Mouse (Mus musculus) layer of hippocampus, adult 9-11 months (tissue): ENCODE data around the gene Slc34a2.

Source experiments
- DNase-seq: peaks from one replicate; pipeline ENCODE4 v3.0.0; 2022

The Slc34a2 gene

DNA sequence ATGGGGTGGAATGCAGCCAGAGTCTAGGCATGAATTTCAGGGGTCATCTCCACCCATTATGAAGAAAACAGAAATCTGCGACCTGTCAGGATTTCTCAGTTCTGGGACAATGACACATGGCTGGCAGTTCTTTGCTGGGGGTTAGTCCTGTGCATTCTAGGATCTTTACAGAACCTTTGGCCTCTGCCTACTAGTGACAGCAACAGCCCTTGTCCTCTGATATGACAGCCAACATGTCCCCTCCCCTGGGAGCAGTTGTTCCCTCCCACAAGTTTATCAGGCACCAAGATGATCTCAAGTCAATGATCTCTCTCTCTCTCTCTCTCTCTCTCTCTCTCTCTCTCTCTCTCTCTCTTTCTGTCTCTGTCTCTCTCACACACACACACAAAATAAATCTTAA lies 6.5 kb upstream of the Slc34a2 start:
- no peak for DNase-seq

DNA sequence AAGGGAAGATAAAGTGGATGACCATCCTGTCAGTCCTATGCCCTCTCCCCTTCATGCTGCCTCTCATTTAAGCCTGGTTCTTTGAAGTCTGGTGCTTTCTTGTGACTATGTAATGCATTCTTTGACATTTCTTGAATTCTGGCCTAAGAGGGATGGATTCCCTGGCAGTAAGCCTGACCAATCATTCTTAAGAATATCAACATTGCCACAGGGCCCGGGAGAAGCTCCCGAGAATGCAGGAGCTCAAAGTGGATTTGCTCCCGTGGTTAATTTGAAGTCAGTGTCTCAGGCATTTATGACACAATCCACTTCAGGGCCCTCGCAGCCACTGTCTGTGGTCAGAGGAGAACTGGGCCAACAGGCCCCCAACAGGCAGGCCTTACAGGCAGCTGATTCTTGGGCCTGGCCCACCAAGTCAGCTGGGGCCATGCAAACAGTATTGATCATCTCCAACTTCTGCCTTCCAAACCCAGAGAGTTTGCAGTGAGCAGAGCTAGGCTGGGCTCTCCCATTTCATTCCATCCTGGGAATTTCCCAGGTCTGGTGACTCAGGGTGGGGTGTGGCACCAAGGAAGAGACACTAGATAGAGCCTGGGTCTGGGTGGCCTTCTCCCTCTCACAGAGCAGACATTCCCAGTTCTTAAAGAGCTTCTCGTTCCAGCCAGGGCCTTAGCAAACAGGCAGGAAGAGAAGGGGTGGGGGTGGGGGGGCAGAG lies 4.3 kb downstream of the Slc34a2 start:
- no peak for DNase-seq

DNA sequence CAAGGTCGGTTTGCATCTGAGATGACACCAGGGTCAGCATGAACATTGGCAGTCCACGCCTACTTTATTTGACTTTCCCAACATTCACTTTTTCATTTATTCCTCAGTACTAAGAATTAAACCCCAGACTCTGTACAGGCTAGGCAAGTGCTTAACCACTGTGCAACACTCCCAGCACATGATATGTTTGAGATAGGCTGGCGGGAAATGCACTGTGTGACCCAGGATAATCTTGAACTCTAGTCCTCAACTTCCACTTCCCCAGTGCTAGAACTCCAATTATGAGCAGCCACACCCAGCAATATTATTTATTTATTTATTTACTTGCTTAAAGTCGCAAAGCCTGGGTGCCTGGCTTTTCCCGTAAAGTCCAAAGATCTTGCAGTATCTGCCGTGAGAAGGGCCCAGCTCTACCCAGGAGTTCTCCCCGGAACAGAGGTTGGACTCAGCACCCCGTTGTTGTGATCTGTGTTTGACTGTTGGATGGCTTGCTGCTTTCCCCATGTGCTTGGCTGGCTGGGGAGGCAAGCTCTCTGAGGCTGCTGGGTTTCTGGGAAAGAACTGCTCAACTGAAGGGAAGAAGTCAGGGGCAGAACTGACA lies 5.0 kb downstream of the Slc34a2 start:
- DNase-seq = no peak

DNA sequence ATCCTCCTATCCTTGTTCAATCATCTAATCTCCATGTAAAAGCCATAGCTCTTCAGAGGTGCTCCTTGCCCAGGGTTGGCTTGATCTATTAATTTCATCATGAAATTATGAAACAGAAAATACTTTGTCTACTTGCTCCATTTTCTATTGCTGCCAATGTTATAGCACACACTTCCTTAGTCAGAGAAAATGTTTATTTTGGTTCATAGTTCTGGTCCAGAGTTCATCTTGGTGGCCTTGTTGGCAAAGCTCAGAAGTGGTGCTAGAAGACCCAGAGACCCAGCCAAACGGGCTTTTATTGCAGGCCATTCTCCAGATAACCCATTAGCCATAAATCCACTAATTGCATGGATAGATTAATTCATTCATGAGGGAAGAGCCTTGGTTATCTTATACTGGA lies 5.8 kb downstream of the Slc34a2 start:
- no peak for DNase-seq

DNA sequence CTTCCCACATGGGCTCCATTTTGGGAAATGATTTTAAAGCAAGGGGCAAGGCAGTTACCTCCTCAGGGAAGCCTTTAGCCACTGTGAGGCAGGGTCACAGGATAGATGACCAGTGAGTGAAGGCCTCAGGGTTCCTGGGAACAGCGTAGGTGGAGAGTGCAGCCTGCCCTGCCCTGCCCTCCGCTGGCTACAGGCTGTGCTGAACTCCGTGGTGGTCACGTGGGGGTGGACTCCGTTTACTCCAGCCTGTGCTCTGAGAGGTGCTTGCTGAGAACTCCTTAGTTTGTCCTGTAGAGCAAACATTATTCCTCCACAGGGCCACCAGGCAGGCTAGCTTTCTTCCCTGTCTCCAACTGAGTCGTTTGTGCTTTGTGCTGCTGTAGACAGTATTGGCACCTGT lies 10.1 kb downstream of the Slc34a2 start:
- no peak for DNase-seq

DNA sequence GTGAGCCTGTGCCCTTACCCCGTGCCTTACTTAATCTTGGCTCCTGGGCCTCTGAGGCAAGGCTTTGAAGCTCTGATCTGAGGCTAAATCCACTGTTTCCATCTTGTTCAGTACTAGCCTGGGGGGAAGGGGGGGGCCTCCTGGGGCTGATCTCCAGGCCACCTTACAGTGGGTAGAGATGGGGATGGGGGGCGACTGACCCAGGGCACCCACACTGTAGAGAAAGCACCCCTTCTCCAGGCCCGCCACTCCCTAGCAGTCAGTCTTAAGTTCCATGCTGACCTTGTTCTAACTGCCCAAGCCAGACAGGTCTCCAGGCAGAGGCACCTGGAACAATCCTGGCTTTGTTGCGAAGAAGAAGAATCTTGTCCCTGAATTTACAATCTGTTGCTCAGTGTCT lies 10.7 kb downstream of the Slc34a2 start:
- no peak for DNase-seq

DNA sequence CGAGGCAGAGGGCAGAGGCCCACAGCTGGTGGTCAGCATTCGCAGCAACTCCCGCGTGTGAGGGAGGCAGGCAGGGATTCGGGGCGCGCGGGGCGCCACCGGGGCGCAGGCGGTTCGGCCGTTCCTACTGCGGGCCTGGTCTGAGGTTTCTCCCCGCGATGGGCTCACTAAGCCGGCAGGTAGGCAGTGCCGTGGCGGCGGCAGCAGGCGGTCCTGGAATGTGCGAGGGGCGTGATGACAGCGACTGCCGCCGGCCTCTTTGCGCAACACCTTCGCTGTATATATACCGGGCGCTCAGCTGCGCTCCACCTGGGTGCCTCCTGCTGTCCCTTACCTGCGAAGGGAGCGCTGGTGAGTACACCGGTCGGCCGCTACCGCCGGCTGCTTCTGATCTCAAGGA lies 11.2 kb downstream of the Slc34a2 start:
- no peak for DNase-seq

DNA sequence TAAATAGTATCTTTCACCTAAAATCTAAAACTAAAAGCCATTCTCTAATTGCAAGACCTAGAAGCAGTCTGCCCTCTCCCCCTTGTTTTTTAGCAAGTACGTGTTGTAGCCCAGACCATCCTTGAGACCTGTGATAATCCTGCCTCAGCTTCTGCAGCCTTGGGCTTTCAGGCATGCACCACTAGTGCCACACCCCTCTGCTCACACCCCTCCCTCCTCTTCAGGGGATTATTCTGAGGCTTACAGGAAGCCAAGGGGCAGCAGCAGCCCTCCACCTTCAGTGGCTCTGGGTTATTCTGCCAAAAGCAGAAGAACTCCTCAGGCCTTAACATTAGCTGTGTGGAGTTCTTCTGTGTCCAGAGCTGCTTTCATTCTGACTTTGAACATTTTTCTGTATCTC lies 13.1 kb downstream of the Slc34a2 start:
- no peak for DNase-seq

DNA sequence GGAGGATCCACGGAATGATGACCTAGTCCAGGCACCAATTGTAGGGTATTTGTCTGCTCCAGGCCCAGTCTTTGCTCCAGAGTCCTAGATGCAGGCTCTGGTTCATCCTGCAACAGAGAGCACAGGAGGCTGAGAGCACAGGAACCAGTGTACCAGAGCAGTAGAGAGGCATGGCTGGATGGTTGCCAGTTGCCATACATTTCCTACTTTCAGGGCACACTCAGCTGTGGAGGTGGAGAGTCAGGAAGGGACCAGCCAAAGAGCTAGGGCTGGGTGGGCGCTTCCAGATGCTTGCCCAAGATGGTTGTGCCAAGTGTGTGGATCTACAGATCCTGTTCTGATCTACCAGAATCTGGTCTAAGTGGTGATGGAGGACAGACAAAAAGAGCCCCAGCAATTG lies 15.4 kb downstream of the Slc34a2 start:
- DNase-seq = no peak

DNA sequence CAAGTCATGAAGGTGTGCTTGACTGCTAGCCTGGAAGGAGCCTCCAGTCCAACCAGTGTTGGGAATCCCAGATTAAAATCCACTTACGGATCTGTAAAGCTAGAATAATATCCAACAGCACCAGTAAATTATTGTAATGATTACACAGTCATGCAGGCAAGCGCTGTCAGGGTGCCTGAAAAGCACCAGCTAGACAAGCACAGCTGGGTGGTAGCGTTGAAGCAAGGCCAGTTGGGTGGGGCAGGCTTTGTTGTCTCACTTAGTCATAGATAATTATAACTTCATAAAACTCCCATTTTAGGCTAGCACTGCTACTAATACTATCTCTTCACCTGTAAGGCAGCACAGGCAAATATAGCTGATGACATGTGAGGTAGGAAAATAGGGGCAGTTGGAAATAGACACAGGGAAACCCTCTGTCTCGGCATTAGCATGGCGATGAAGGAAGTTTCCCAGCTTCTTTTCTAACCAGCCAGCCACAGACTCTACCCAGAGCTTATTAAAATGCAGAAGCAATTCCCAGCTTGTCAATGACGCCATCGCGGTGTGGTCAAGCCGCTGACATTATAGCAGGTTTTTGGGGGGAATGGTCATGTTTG lies 23.8 kb downstream of the Slc34a2 start:
- DNase-seq = no peak

DNA sequence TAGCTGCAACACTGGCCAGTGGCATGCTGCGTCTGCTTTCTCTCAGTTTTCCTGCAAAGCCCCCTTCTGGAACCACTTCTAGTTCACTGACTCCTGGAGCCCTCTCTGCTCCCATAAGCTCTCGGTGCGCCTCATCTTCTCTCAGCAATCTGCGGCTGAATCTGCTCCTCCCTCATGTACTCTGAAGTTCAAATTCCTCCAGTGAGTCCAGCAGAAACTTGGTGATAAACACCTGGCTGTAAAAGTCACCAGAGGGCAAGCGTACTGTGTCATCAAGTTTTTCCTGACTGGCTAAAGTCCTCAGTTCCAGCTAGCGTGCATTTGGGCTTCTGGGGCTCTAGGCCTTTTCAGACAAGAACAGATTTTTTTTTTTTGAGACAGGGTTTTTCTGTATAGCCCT lies 36.7 kb downstream of the Slc34a2 start:
- no peak for DNase-seq

DNA sequence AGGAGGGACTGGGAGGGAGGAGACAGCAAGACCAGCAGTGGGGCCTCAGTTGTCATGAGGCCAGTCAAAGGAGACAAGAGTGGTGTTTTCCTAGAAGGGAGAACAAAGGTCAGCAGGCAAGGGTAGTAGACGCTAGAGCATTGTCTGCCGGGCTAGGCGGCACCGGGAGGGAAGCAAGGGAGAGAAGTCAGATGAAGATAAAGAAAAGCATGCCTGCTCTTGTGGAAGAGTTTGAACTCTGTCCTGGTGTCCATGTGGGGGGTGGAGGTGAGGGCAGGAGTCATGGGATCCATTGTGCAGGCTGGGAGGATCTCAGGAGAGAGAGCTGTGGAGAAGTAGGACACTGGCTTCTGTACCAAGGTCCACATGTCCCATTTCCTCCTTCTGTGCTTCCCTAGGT lies 40.6 kb downstream of the Slc34a2 start:
- no peak for DNase-seq

DNA sequence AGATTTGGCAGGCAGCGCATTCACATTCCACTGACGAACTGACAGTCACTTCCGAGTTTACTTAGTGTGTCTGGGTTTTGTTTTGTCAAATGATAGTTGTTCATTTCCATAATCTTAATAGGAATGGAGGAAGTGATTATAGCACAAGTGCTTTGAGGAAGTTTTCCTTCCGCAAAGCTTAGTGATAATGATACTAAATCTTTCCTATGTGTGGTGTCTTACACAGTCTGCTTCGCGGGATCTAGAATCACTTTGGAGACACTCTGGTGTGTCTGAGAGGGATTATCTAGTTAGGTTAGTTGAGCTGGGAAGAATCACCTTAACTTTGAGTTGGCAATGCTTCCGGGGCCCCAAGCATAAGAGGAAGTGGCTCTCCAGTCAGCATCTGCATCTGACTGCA lies 49.6 kb downstream of the Slc34a2 start:
- DNase-seq = no peak

DNA sequence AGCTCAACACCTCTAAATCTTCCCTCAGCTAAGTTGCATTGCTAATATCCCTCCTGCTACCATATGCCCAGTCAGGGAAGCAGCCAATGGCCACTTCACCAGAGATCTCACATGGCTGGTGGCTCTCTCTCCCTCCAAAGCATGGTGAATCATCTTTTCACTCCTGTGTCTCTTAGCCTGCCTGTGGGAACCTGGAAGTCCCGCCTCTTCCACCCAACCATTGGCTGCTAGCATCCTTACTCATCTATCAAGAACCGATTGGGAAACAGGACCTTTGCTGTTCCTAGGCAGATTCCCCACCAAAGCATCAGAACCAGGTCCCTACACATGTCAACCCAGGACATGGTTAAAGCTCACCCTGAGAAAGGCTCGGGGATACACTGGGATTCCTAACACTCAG lies 53.5 kb downstream of the Slc34a2 start:
- no peak for DNase-seq

DNA sequence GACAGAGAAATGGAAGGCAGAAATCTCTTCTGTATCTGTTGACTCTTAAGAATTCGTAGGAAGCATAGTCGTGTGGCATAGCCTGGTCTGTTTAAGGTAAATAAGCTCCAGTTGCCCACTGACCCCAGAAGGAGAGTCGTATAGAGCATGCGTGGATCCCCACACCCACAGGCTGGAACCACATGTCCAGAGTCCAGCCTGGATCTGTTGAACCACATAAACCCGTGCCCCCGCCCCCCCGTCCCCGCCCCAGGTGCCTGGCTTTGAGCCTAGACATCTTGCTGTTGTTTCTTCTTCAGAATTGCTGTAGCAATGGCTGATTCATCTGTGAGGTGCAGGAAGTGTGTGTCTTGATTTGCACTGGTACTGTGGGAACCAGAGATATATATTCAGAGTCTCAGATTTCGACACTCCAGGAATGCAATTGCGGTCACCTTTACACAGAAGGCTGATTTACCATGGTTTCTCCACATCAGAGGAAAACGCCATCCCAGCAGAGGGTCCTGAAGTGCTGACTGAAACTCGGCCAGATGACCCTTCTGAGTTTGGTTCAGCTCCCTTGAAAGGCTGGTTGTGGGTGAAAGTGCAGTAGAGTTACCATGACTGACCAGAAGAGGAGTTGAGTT lies 64.1 kb downstream of the Slc34a2 start:
- DNase-seq = no peak

DNA sequence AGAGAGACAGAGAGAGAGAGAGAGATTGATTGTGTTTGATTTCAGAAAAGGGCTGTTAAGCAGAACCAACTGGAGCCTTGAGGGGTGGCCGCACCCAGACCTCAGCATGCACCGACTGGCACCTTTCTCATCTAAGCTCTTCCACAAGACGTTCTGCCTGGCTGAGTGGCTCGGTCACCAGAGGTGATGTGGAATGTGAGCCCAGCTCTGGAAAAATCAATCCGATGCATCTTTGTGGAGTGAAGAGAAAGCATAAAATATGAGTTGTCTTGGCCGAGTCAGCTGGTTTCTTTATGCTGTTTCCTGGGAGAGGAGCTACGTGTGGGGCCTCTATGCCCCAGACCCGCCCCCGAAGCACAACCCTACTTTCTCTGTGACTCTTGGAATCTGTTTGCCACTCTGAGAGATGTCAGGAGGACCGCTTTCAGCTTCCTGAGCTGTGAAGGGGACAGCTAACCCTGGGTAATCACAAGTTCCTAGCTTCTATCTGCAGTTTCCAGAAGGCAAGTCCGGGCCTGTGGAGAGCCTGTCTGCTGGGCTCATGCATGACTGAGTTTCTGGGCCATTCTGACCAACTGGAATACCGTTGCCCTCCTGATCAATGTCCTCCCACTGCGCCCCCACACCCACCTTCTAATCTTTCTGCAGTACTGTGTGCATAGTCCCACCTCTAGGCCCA lies 66.4 kb downstream of the Slc34a2 start:
- DNase-seq = no peak

DNA sequence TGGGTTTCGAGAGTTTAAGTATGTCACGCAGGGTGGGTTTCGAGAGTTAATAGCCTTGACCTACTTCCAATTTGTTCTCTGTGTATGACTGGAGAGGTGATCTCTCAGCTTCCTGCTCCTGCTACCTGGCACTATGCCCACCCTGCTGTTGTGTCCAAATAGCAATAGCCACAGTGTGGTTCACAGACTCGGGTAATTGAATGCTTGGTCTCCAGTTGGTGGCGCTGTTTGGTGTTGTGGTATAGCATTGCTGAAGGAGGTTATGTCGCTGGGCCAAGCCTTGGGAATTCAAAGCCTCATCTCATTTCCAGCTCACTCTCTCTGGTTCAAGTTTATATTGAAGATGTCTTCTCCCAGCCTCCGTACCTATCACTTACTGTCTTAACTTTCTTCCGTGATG lies 67.8 kb downstream of the Slc34a2 start:
- peak; percentile 18 for DNase-seq

DNA sequence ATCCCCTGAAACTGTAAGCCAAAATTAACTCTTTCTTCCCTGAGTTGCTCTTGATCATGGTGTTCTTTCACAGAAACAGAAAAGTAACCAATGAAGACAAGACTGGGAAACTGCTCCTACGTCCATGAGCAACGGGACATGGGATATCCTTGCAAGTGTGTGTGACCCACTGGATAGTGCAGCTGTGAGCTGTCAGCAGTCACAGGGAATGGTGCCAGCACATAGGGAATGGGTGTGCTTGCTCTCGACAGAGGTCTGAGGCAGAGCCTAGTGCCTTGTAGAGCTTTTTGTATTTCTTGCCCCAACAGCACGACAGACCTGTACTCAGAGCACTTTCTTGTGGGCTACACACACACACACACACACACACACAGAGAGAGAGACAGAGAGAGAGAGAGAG lies 68.2 kb downstream of the Slc34a2 start:
- DNase-seq = no peak

DNA sequence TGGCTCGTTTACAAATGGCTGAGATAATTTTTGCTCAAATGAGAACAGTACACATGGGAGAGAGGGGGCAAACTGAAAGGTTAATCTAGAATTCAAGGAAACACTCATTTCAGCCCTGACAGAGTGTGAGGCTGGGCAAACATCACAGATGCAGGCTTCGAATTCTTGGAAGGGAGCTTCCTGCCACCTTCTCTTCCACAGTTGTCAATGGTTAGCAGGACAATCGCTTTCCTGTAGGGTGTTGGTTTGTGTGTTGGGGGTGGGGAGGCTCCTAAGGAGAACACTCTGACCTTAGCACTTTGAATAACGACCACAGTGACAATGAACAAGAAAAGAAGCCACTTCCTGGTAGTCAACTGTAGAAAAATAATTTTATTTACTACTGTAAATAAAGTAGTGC lies 68.8 kb downstream of the Slc34a2 start:
- no peak for DNase-seq

DNA sequence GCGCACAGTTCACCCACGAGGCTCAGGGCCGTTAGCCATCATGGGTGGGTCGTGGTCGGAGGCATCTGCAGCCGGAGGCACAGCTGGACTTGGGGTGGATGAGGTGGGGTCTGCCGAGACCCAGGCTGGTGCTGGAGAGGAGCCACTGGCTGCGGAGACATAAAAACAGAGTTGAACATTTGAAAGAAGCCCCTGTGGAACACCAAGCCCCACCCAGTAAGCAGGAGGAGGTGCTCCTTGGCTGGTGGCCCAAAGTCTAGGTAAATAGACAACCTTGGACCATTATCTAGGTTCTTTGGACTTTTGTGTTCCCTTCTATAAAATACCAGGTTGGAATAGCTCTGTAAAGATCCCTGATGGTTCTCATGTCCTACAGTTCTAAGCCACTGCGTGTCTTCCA lies 70.1 kb downstream of the Slc34a2 start:
- DNase-seq = no peak

DNA sequence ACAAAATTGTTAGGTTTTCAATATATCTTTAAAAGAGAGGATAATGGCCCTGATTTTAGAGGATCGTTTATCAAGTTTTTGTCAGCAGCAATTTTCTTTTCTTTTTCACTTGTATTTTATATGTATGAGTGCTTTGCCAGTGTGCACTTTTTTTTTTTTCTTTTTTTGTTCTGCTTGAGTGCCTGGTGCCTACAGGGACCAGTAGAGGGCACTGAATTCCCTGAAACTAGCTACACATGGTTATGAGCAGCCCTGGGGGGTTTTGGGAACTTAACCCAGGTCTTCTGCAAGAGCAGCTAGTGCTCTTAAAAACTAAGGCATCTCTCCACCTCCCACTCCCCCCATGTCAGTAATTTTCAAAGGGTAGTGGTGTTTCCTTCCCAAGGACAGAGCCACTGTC lies 70.8 kb downstream of the Slc34a2 start:
- DNase-seq = no peak

DNA sequence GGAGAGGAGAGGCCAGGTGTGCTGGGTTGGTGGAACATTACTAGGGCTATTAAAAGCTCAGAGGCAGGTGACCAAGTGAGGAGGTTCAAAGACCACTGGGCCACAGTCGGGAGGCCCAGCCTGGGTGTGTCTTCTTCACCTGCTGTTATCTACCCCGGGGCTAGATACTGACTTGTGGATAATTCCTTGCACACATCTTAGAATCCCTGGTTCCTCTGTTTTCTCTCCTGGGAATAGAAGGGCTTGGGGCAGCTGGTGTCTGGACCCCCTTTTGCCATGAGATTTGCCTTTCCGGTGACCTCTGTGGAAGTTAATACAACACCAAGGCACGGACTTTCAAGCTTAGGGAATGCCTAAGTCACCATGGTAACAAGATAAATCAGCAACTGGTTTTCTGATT lies 72.3 kb downstream of the Slc34a2 start:
- DNase-seq = no peak

DNA sequence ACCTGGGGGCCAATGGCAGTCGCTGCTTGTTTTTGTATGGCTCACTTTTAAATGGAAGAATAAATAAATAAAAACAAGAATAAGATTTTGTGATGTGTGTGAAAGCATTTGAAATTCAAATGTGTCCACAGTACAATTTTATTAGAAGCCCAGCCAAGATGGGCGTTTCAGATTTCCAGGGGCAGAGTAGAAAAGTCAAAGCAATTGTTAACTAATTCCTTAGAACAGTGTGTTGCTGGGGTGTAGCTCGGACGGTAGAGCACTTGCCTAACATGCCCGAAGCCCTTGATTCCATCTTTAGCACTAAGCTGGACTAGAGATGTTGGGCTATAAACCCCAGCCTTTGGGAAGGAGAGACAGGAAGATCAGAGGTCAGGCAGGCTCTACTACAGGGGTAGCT lies 73.2 kb downstream of the Slc34a2 start:
- DNase-seq = no peak

DNA sequence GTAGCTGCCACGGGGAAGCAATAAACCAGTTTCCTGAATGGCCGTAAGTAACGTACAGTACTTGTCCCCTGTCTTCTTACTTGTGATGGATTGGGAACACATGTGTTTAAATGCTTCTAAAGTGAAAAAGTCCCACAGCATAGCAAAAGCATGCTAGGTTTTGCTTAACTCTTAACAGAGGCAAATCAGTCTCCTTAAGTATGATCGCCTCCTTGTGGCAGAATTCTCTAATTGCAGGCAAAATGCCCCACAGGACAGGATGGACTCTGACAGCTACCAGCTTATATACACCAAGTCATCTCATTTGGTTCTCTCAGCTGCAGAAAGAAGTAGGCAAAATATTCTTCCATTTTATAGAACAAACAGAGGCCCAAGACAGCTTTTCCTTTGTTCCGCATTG lies 75.1 kb downstream of the Slc34a2 start:
- DNase-seq = no peak
